Mouse (Mus musculus): ENCODE data around the gene Cpsf7. TPM values are rescaled to one million over a fixed set of nuclear protein-coding genes. Genes with fewer than 3 reads are reported as not detected.

Cpsf7 gene
- 10 to 100 TPM; 20.3 to 21.7 TPM for total RNA-seq (2021)
- long read RNA-seq, experiment 1, transcript Cpsf7-201 (10 exons, 3,500 nt), result major isoform, 7 of 17 reads
- long read RNA-seq, experiment 1, partial matches to known transcripts, result 5 of 17 reads
- long read RNA-seq, experiment 1, other reads (novel, unspliced or antisense), result 5 of 17 reads
- long read RNA-seq, experiment 2, transcript Cpsf7-201 (10 exons, 3,500 nt), result major isoform, 6 of 15 reads
- long read RNA-seq, experiment 2, partial matches to known transcripts, result 5 of 15 reads
- long read RNA-seq, experiment 2, other reads (novel, unspliced or antisense), result 4 of 15 reads

GRCm38 (mm10) chr19:10525106-10525901 is at the start of gene Cpsf7:
Gene Cpsf7 (plus strand): TSS chr19:10525266.
- TF ChIP-seq CTCF (IDR thresholded peaks at IDR 0.05), result no peak
- Histone ChIP-seq H3K4me3 (peak within 1 kb of the TSS; percentile 97), H3K27ac (peak within 1 kb of the TSS; percentile 99)
- peak; percentile 95 for DNase-seq
- intact Hi-C loops (cut with DNase I), result loop anchor here (5.0 kb wide), 1 partner anchor 82 kb away; the partner anchor contains the start of genes Ddb1 and Tkfc

DNA sequence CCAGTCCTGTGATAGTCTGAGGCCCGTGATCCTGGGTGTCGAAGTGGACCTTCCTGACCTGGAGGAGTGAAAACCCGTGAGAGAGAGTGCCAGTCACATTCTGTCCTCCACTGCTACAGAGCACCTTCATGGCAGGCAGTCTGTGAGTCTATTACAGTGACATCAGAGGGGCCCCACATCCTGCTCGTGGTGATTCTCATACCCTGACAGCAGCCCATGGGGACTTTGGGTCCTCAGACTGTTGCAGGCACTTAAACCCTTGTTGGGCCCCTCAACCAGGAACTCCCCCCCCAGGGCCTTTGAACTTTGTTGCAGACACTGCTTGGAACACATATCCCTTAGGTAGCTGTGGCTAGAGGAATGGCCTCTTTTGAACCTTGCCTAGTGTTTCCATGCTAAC is 45.5 kb upstream of the Cpsf7 start:
- Histone ChIP-seq H3K4me3 (no peak overlapping the region), H3K27ac (no peak overlapping the region)
- DNase-seq, result no peak
- no peak for TF ChIP-seq CTCF (IDR thresholded peaks at IDR 0.05)
- intact Hi-C loops (cut with DNase I), result no loop called here

- intact Hi-C loops (cut with DNase I), result no loop called here
- H3K4me3 ChIP-seq, result no peak within 1 kb of the TSS
- TF ChIP-seq CTCF (IDR thresholded peaks at IDR 0.05), result no peak
Measured at GRCm38 (mm10) chr19:10482703-10483102, 42.4 kb upstream of the Cpsf7 start, which contains the start of gene Ppp1r32. Gene Ppp1r32 (minus strand): TSS chr19:10482928.

DNA sequence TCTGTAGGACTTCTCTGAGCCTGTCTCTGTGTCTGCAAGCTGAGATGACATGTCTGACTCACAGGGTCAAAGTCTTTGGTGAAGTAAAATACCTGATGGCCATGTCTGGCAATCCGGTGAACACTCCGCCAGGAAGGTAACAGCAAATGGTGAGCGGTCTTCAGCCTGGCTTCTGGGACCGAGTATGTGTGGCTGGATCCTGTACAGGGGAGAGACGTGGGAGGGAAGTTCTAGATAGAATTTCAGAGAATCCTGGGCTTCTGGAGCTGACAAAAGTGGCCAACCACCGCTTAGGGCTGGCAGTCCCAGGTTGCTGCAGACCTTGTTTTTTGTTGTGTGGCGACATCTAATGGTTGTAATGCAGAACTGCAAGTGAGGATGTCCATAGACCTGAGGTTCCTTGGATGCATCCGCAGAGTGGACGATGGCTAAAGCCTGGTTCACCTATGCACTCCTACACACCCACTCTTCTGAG is 38.8 kb upstream of the Cpsf7 start:
- intact Hi-C loops (cut with DNase I), result loop anchor here (1.0 to 5.0 kb wide), 2 partner anchors 36 to 154 kb away; no protein-coding TSS in a partner anchor
- no peak overlapping the region for H3K4me3 ChIP-seq
- H3K27ac ChIP-seq, result no peak overlapping the region
- DNase-seq, result peak; percentile 25
- TF ChIP-seq CTCF (IDR thresholded peaks at IDR 0.05), result peak; percentile 88

More at GRCm38 (mm10) chr19:10482703-10483102, 42.4 kb upstream of the Cpsf7 start, which contains the start of gene Ppp1r32:
- no peak within 1 kb of the TSS for H3K27ac ChIP-seq
- DNase-seq, result no peak

DNA sequence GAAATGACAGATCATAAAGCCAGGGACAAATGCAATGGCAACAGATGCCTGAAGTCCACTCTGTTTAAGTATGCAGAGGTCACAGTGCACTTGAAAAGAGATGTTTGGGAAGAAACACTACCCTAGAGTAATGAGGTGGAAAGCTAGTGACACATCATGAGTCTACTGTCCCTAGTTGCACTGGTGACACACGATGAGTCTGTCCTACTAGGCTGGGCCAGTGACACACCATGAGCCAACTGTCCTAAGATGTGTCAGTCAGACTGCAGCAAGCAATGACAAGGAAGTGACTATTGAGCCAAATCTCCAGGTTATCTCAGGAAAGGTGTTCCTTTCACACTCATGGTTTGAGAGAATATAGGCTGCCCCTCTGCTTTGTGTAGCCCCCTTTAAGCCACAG is 29.4 kb upstream of the Cpsf7 start:
- TF ChIP-seq CTCF (IDR thresholded peaks at IDR 0.05), result no peak
- no peak for DNase-seq
- Histone ChIP-seq H3K4me3 (no peak overlapping the region), H3K27ac (no peak overlapping the region)
- intact Hi-C loops (cut with DNase I), result no loop called here

- H3K27ac ChIP-seq, result no peak overlapping the region
- H3K4me3 ChIP-seq, result no peak overlapping the region
- intact Hi-C loops (cut with DNase I), result no loop called here
- TF ChIP-seq CTCF (IDR thresholded peaks at IDR 0.05), result no peak
- DNase-seq, result no peak
Measured at GRCm38 (mm10) chr19:10496976-10497375, 28.1 kb upstream of the Cpsf7 start.

- Histone ChIP-seq H3K4me3 (no peak overlapping the region), H3K27ac (no peak overlapping the region)
Measured at GRCm38 (mm10) chr19:10497512-10498160, 27.4 kb upstream of the Cpsf7 start.

GRCm38 (mm10) chr19:10500581-10500980 is 24.5 kb upstream of the Cpsf7 start:
- no peak for TF ChIP-seq CTCF (IDR thresholded peaks at IDR 0.05)
- intact Hi-C loops (cut with DNase I), result loop anchor here (5.0 kb wide), 1 partner anchor 168 kb away; no protein-coding TSS in a partner anchor
- Histone ChIP-seq H3K4me3 (no peak overlapping the region), H3K27ac (no peak overlapping the region)
- no peak for DNase-seq

More at GRCm38 (mm10) chr19:10497512-10498160, 27.4 kb upstream of the Cpsf7 start:
- TF ChIP-seq CTCF (IDR thresholded peaks at IDR 0.05), result no peak
- intact Hi-C loops (cut with DNase I), result no loop called here
- no peak for DNase-seq

DNA sequence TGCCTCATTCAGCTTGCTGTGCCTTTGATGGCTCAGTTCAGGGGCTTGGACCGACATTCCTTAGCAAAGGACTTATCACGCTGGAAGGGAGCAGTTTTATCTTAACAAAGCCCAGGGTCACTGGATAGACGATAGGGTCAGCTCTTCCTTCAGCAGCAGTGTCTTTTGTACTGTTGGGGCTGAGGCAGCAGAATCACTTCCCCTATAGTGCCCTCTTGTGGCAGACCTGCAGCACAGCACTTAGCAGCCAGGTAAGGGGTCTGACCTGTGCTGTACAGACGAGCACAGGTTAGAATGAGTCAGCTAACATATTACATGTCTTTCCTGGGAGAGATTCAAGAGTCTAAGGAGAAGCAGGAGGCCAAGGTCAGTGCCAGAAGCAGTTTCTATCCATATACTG is 22.5 kb upstream of the Cpsf7 start:
- H3K27ac ChIP-seq, result no peak overlapping the region
- intact Hi-C loops (cut with DNase I), result loop anchor here (5.0 kb wide), 1 partner anchor 170 kb away; no protein-coding TSS in a partner anchor
- DNase-seq, result peak; percentile 41
- H3K4me3 ChIP-seq, result no peak overlapping the region
- TF ChIP-seq CTCF (IDR thresholded peaks at IDR 0.05), result peak; percentile 90

DNA sequence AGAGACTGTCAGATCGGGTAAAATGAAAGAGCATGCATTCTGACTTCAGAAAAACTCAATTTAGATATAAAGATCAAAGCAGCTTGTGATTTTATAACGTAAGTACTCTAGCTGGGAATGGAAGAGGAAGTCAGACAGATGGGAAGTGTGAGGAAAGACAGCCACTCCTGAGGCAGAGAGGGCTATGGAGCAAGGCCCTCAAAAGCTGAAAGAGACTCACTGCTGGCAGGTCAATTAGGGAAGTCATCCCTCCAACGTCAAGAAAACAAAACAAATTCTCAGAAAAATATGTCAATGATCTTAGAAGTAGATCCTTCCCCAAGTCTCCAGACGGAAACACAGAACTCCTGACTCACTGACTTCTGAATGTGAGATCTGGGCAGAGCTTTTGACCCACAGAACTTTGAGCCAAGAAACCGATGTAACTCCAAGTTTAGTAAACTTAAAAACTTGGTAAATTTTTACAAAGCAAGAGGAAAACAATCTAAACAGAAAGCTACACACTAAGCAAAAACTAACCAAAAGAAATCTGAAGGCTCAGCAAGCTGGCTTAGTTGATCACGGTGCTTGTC is 14.2 kb upstream of the Cpsf7 start:
- no peak for TF ChIP-seq CTCF (IDR thresholded peaks at IDR 0.05)
- Histone ChIP-seq H3K4me3 (no peak overlapping the region), H3K27ac (no peak overlapping the region)
- no peak for DNase-seq
- intact Hi-C loops (cut with DNase I), result no loop called here

DNA sequence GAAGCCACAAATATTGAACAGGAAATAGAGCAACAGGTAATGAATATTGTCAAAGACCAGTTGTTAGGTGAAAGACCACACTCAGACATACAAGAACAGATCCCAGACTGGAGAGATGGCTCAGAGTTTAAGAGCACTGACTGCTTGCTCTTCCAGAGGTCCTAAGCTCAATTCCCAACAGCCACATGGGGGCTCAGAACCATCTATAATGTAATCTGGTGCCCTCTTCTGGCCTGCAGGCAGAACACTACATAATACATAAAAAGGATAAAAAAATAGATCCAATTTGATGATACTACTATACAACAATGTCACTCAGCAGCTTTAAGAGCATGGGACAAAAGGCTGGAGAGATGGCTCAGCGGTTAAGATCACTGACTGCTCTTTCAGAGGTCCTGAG is 4.7 kb upstream of the Cpsf7 start:
- Histone ChIP-seq H3K27ac (no peak overlapping the region), H3K4me3 (no peak overlapping the region)
- intact Hi-C loops (cut with DNase I), result no loop called here
- peak; percentile 53 for TF ChIP-seq CTCF (IDR thresholded peaks at IDR 0.05)
- no peak for DNase-seq

- no peak overlapping the region for H3K27ac ChIP-seq
- no peak for DNase-seq
- intact Hi-C loops (cut with DNase I), result no loop called here
- TF ChIP-seq CTCF (IDR thresholded peaks at IDR 0.05), result no peak
- no peak overlapping the region for H3K4me3 ChIP-seq
Measured at GRCm38 (mm10) chr19:10521926-10522325, 3.1 kb upstream of the Cpsf7 start.

All from gastrocnemius, adult 2 months (tissue).